Mouse (Mus musculus) mouse trophoblast stem cell (cell line): Measurements from ENCODE around the gene Trim11.

Source experiments
- in situ Hi-C, 2 experiments: fragments of 300-500 bp; cut with MseI, MboI; formaldehyde crosslinking; loops; 2 replicates in 1 of 2; 3 replicates in 1 of 2; pipeline ENCODE4 v1.15.1; 2025

Trim11 gene

DNA sequence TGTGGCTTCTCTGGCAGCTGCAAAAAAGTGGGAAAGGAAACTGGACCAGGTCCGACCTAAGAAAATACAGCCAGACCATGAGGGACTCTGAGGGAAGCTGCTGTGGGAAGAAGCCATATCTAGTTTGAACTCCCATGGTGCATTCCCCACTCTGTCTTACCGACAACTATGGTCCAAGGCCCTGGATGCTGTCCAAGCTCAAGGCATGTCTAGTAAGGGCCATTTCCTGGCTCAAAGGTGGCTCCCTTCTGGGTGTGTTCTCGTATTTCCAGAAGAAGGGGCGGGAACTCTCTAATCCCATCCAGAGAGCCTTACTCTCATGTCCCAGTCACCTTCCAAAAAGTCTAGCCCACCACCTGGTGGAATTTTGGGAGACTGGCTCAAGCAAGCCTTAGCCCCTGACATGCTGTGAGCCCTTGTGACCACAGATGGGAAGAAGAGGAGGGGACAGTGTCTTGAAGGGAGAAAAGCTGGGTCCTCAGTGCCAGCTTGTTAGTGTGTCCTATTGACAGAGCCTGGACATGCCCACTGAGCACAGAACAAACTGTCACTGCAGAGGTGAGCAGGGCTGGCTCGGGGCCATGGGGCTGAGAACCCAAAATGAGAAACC is 2.6 kb downstream of the Trim11 start:
- in situ Hi-C loops = no loop called here

DNA sequence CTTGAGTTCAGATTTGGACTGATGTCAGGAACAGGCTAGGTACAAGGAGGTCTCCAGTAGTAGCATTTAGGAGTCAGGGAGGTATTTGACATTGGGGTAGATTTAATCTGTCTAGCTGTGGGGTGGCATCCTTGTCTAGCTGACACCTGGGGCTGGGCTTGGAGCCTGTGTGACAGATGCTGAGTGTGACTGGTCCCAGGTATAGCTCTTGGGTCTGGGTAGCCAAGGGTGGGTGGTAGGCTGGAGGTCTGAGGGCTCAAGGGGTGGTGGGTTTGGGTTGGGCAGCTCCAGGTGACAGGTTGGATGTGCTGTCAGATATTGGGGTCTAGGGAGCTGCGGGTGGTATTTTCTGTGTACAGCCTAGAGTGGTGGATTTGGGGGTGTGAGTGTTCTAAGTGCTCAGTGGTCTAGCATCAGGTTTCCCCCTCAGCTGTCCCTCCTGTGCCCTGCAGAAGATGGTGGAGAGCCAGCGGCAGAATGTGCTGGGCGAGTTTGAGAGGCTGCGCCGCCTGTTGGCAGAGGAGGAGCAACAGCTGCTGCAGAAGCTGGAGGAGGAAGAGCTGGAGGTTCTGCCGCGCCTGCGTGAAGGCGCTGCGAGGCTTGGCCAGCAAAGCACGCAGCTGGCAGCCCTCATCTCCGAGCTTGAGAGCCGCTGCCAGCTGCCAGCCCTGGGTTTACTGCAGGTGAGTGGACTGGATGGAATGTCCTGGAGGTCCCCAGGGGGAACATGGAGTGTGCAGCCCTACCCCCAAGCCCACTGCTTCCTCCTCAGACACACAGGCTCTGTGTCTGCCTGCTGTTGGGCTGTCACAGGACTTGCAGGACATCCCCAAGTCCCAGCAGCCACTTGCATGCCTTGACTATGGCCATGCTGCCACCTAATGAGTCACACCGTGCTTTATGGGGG is 3.9 kb downstream of the Trim11 start:
- in situ Hi-C loops = no loop called here

DNA sequence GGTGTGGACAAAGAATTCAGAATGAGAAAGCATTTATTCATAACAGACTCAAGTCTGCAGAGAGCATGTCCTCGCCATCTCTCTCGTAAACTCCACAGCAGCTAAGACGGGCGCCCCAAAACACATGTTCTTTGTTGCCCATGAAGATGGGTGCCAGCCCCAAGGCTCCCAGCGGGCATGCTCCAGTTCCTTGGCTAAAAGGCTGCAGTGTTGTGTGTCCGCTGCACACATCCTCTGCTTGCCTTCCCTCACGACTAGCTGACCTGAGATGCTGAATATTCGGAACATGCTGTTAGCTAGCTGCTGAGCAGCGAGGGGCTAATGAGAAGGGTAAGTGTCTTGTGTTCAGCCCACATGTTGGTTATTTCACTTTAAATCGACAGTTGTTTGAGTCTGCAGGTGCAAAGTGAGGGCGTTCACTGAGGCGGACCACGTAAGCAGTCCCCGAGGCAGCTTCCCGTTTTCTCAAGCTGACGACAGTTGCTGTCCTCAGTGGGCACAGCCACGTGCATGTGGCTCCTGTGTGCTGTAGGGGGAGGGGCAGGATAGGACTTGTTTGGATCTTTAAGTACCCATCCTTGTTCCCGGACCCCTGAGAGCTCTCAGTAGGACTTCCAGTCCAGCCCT is 4.7 kb downstream of the Trim11 start:
- in situ Hi-C loops = no loop called here

DNA sequence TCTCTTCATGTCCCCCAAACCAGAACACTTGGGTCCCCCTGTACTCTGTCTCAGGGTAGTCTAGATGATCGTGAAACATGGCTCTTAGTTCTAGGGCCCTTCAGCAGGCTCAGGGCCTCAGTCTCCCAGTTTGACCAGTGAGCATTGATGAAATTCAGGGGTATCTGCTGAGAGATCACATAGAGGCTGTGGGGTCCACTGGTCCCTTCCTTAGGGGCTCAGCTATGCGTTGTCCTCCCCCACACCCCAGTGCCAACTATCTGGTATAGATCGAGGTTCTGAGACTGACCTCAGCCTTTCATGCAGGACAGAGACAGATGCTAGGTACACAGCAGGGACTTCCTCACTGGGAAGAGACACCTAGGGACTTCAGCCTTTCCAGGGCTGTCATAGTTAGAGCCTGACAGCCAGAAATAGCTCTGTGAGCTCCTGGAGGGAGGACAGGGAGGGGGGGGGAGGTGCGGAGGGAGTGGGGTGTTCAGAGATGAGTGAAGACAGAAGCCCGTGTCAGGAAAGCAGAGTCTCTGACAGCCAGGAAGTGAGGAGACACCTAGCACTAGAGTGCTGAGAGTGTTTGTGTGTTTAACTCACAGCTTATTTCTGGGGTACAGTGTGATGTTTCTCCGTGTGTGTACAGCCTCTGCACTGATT is 5.9 kb downstream of the Trim11 start:
- in situ Hi-C loops = no loop called here

DNA sequence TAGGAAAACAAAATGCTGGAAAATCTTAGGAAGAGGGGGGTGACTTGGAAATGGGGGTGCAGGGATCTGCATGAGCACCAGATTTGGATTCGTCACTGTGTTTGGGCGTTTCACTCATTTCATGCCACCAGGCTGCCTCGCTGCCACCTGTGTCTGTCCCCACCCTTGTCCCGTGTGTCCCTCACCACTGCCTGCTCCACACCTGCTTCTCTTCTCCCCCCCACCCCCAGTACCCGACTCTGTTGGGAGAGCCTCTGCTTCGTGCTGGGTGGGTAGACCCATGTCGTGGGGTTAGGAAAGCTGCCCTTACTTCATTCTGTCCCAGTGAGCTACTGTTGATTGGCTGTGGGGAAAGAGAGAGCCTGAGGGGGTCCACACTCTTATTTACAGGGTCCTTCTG is 6.8 kb downstream of the Trim11 start:
- in situ Hi-C loops = no loop called here

DNA sequence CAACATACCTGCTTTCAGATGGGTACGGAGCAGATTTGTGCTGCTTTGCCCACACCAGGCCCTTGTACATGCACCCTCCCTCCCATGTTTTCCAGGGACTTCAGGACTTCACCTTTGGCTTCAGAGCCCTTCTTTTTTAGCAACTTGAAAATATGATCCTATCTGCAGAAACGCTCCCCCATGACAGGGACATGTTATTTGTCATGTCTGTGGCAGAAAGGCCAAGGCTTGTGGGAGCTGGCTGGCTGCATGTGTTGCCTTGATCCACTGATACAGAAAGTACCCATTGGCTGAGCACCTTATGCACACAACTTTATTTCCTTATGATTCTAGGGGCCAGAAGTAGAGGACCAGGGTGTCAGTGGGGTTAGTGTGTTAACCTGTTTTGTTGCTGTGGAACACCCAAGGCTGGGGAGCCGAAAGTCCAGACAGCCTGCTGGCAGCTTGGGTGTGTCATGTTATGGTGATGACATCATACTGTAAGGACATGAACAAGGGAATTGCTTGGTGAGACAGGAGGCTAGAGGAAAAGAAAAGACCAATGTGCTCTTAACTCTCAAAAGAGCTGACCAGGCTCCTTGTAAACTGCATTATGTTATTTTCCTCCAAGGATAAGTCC is 7.5 kb downstream of the Trim11 start:
- in situ Hi-C loops = no loop called here

DNA sequence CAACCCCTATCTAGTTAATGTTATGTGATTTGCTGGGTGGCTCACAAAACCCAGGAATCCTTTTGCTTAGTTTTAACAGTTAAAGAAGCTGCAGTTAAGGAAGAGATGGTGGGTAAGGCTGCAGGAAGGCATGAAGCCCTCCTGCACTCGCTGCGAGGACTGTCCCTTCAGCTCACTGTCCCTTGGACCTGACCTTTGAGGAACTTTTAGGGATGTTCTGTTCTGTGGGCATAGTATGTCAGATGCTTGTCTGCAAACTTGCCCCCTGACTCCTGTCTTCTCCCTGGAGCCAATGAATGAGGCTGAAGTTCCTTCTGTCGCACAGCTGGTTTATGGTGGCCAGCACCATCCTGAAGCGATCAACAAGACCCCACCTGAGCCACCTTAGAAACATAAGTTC is 11.3 kb downstream of the Trim11 start:
- in situ Hi-C loops = no loop called here

DNA sequence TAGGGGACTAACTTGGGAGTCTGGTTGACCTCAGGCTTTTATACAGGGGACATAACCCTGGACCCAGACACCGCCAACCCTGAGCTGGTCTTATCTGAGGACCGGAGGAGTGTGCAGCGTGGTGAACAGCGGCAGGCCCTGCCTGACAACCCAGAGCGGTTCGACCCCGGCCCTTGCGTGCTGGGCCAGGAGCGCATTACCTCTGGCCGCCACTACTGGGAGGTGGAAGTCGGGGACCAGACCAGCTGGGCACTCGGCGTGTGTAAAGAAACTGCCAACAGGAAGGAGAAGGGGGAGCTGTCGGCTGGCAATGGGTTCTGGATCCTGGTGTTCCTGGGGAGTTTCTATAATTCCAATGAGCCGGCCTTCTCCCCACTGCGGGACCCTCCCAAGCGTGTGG is 12.2 kb downstream of the Trim11 start:
- in situ Hi-C loops = no loop called here

DNA sequence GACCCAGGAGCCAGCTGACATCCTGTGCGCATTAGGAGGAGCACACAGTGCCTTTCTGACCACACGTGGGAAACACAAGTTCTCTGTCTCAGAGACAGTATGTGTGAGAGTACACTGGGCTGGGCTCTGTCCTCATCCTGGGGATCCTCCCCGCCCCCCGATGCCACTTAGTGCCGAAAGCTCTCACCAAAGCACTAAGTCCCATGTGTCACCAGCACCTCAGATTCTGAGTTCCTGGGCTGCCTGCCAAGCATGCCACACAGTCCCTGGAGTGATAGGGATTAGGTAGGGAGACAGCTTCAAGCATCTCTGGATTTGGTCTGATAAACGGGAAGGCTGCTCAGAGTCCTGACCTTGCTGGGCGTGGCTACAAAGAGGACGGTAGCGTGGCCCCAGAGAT is 12.9 kb downstream of the Trim11 start:
- in situ Hi-C loops = no loop called here

DNA sequence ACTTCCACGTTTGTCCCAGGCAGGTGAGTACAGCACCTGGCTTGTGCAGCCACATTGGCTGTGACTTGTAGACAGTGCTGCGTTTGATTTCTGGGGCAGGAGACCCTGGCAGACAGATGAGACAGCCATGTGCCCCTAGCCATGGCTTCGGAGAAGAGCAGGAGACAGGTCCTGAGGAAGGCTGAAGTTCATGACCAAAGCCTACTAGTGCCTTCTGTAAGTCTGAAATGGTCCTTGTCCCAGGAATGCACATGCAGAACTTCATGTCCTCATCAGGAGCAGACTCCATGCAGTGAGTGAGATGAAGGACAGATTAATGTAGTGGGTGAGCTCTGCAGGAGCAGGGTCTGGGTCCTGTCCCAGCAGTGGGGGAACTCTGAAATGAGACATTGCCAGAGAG is 14.0 kb downstream of the Trim11 start:
- in situ Hi-C loops = no loop called here

DNA sequence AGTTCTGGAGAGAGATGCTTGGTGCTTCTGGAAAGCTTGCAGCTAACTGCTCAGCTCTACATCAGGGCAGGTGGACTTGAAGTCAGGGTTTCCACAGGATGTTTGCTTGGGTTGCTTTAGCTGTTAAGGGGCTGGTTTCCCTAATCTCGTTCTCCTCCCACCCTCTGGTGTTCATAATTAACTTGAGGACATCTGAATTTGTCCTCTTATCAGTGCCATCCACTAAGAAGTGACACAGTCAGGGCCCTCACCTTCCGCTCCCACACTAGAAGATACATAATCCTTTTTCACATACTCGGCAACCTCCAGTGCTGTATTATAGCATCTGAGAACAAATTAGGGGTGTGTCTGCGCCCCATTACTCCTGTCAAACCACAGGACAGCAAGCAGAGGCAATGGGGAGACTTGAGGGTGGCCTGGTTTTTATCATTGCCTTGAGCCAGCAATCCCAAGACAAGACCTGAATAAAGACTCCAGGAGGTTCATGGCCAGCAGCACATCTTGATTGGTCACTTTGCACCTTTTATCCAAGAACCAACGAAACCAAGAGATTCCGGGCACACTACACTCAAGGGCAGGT is 15.3 kb downstream of the Trim11 start:
- in situ Hi-C loops = no loop called here

DNA sequence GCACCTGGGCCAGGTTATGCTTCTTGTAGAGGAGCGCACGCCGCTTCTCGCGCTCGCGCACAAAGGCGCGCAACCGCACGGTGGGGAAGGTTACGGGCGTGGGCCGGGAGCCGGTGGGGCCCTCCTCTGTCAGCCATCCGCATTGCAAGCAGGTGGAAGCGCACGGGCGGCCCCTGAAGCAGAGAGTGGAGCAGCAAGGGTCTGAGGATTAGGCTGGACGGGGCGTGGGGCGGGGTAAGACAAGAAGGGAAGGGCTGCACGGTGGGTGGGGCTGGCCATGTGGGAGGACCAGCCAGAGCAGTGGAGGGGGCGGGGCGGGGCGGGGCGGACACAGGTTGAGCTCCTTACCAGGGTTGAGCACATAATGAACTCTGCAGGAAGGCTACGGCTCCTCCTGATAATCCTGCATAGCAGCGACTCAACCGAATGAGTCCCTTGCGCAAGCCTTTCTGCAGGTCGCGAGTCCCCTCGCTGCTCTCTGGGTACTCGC is 16.5 kb downstream of the Trim11 start:
- in situ Hi-C loops = no loop called here

DNA sequence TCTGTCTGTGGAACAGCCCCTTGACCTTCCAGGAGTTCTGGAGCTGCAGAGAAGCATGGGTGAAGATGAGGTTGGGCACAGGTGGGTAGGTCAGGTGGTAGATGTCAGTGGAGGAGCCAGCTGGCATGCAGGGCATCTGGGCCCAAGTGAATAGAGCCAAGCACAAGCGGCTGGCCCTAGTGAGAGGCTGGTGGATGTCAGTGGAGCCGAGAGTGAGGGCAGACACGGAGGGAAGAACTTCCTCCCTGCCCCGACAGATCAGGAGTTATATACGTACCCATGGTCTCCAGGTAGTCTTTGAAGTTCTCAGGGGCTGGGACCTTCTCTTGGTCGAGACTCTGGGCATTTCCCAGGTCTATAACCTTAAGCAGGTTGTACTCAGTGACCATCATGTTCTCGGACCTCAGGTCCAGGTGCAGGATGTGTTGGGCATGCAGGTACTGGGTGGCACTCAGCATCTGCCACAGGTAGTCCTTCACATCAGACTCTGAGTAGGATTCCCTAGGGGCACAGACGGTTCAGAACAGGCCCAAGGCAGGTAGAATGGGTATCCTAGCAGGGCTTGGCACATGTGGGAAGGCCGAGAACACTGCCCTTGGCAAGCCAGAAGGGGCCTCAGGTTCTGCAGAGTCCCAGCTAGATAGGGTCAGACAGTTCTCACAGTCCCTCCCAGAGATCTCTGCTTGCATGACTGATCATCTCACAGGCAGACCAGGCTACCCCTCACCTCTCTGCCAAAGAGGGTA is 17.3 kb downstream of the Trim11 start:
- in situ Hi-C loops = no loop called here

DNA sequence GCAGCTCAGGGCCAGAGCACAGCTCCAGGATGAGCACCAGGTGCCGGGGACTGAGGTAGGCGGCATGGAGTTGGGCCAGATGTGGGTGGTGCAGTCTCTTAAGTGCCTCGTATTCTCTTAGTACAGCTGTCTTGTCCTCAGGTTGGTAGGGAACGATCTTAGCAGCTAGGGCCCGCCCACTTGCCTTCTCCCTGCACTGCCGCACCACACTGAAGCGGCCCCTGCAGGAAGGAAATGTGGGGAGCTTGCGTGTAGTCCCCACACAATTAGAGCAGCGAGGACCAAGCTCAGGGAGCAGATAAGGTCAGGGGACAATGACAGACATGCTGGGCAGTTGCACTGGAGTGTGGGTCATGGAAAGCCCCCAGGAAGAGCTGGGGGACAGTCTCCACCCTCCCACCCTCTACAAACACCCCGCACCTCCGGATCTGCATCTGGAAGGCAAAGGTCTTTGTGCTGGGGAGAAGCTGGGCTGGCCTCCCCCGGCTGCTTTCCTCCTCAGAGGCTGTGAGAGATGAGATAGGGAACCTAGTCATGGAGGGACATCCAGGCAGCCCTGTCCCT is 18.0 kb downstream of the Trim11 start:
- in situ Hi-C loops = no loop called here

DNA sequence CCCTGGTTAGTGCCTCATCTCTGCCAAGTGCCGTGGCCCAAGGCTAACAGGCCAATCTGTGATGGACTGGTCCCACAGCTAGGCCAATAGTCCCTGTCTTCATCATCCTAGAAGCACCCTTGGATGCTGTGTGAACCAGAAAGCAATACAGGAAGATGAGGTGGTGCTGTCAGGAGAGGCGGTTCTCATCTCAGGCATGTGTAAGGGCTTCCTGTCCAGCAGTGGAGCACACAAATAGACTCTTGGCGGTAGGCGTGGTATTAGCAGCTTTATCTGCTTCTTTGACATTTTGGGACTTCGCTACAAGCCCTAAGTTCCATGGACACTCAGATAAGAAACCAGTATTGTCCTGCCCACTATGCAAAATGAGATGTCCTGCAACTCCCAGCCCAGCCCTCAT is 19.6 kb downstream of the Trim11 start:
- in situ Hi-C loops = no loop called here

DNA sequence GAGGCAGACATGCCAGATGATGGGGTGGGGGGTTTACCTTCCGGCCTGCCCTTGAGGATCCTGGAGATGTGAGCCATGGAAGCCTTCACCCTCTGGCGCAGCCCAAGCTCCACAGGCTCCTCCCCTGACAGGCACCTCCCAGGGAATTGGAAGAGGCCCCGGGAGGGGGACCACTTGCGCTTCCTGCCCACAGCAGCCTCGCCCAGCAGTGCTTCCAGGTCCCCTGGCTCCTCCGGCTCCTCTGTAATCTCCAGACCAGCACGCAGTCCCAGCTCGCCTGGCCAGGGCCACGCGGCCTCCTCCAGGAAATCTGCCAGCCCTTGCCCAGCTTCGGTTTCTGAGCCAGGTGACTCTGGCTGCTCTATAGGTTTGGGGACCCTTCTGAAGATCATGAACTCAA is 21.3 kb downstream of the Trim11 start:
- in situ Hi-C loops = no loop called here

DNA sequence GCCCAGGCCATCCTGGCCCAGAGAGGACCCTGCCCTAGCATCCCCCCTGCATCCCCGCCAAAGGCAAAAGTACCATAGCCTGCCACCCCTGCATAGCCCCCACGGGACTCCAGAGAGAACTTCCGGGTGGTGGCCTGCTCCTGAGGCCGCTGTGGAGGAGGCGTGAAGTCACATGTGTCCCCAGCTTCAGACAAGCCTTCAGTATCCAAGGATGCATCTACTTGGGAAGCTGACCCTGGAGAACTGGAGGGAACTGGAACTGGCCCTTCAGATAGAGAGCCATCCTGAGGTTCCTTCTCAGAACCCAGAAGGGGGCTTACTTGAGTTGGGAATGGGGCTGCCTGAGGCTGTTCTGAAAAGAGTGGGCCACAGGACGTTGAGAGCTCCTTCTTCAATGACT is 21.9 kb downstream of the Trim11 start:
- in situ Hi-C loops = no loop called here

DNA sequence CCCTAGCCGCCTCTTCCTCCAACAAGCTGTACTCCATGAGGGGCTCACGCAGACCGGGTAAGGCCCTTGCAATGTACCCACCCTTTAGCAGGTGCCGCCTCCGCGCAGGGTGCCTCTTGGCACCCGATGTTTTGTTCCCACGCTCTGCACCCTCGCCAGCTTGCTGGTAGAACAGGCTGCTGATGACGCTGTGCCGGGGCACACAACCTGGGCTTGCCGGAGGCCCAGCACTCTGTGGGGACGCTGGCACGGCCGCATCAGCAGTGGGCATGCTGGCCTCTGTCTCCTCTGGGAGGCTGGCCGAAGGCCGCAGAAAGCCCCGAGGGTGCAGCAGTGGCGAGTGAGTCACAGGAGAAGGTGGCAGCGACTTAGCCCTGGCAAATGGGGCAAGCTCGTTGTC is 22.7 kb downstream of the Trim11 start:
- in situ Hi-C loops = no loop called here

DNA sequence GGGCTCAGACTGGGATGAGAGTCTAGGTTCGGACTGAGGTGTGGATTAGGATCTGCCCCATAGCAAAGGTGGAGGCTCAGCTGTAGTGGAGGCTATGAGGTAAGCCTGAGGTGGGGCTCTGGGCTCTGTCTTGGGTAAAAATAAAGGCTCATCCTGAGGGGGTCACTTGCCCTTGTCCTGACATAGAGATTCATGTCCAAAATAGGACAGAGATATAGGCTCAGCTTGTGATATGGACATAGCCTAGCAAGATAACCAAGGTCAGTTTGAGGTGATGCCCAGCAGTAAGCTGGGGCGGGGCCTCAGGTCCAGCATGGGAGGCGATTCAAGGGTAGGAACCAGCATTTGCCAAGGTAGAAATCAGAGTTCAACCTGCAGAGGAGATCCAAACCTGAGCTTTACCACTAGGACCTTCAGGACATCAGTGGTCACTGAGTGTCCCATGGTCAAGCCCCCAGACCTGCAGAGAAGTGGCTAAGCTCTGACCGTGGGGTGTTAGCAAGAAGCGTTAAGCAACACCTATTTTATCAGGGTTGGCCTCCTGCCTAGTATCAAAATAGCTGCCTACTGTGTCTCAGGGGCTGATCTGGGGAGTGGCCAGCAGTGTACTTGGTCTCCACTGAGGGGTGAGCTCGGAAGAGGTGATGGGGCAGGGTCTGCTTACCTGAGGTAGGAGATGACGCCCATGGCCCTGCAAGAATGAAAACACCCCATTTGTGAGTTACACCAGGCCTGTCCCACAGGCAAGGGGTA is 24.6 kb downstream of the Trim11 start:
- in situ Hi-C loops = no loop called here

DNA sequence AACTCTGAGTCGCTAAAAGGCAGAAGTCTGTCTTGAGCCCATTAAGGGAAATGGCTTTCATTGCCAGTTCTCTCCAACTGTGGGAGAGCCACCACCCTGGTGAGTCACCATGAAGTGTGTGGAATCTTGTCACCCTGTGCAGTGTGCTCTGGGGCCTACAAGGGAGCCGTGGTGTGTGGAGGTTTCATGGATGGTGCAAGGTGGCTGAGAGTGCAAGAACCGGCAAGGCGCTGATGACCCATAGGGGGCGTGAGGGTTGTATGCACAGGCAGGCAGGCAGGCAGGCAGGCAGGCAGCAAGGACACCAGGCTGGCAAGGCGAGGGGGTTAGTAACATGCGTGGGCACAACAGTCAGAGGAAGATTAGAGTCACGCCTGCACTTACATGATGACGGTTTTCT is 37.2 kb downstream of the Trim11 start:
- in situ Hi-C loops = no loop called here
